Mouse (Mus musculus) CH12.LX (cell line): Measurements from ENCODE around the gene Ccdc58.

ENCODE experiments used
- CTCF ChIP-seq, 2 experiments: IDR thresholded peaks in 1 of 2; conservative IDR thresholded peaks in 1 of 2; 2 replicates each; pipeline ENCODE4 v1.5.1; 2011 to 2012; ENCODE audit warnings: low read depth in 2 of 2, low read length in 2 of 2, improper control_type of control experiment in 1 of 2, inconsistent platforms in 1 of 2, mild to moderate bottlenecking in 1 of 2, moderate library complexity in 1 of 2
- EP300 ChIP-seq: IDR thresholded peaks from 2 replicates; pipeline ENCODE4 v1.6.1; 2011; ENCODE audit warnings: low read length, improper control_type of control experiment
- MAFK ChIP-seq: IDR thresholded peaks from 2 replicates; pipeline ENCODE4 v1.6.1; 2011; ENCODE audit warnings: low read length, improper control_type of control experiment; ENCODE audit not compliant: insufficient replicate concordance
- MXI1 ChIP-seq: IDR thresholded peaks from 2 replicates; pipeline ENCODE4 v1.6.1; 2011; ENCODE audit warnings: mild to moderate bottlenecking, low read depth, low read length, improper control_type of control experiment
- POLR2A ChIP-seq: IDR thresholded peaks from 2 replicates; pipeline ENCODE4 v1.6.1; 2011; ENCODE audit warnings: low read depth, mild to moderate bottlenecking, improper control_type of control experiment, low read length

DNA sequence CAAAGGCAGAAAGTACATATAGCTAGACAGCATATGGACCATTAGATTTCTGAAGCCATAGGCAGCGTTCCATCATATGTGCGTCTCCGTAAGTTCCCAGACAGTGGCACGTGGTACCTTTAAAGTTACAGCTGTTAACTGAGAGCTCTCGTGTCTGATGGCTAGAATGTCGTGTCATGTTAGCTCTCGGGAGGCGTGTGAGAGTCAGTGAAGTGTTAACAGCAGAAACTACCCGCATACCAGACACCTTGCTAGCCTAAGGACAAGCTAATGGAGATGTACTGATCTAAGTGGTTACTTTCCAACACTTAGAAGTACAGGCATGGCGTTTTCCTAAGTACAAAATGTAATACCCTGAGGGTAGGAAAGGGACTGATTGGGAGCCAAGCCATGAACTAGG, 28.4 kb upstream of the Ccdc58 start:
- TF ChIP-seq EP300, result no peak
- no peak for TF ChIP-seq MAFK
- TF ChIP-seq POLR2A, result no peak
- no peak for TF ChIP-seq CTCF (conservative IDR thresholded peaks at IDR 0.05 in 1 of 2, IDR thresholded peaks at IDR 0.05 in 1 of 2; ENCODE audit: low read depth in 2 of 2, low read length in 2 of 2)
- no peak for TF ChIP-seq MXI1
